Mouse (Mus musculus) ES-E14 (cell line): ENCODE data around the gene Pard3. TPM values are rescaled to one million over a fixed set of nuclear protein-coding genes. Genes with fewer than 3 reads are reported as not detected.

Experiments
- DNase-seq: peaks from one replicate; pipeline ENCODE4 v3.0.0-alpha.2; 2013; ENCODE audit warnings: low read depth, low spot score
- H3K27ac ChIP-seq: 2 replicates; pipeline ENCODE4 v1.5.1; 2012; ENCODE audit warnings: low read depth, mild to moderate bottlenecking, low read length, moderate library complexity, mixed read lengths; ENCODE audit not compliant: poor library complexity, insufficient read depth, severe bottlenecking
- H3K36me3 ChIP-seq: 2 replicates; pipeline ENCODE4 v1.6.1; 2012; ENCODE audit warnings: mild to moderate bottlenecking, low read length, moderate library complexity, mixed read lengths; ENCODE audit not compliant: control insufficient read depth, poor library complexity, insufficient read depth, severe bottlenecking
- H3K4me1 ChIP-seq, 2 experiments: fragments of 150-350 bp in 1 of 2; sonication (generic) in 1 of 2; 2 replicates each; pipeline ENCODE4 v1.6.1; 2012; ENCODE audit warnings: low read length in 2 of 2, mild to moderate bottlenecking in 1 of 2, mixed read lengths in 1 of 2; ENCODE audit not compliant: control insufficient read depth in 2 of 2, insufficient read depth in 2 of 2, poor library complexity in 1 of 2
- H3K4me3 ChIP-seq, 2 experiments: fragments of 150-350 bp in 1 of 2; sonication (generic) in 1 of 2; 2 replicates each; pipeline ENCODE4 v1.5.1; 2012; ENCODE audit warnings: low read length in 2 of 2, low read depth in 1 of 2, mild to moderate bottlenecking in 1 of 2, mixed read lengths in 1 of 2; ENCODE audit not compliant: insufficient read depth in 1 of 2, poor library complexity in 1 of 2, severe bottlenecking in 1 of 2
- H3K9ac ChIP-seq: 2 replicates; pipeline ENCODE4 v1.6.1; 2012; ENCODE audit warnings: low read depth, mild to moderate bottlenecking, low read length, mixed read lengths; ENCODE audit not compliant: poor library complexity, insufficient read depth, severe bottlenecking
- H3K9me3 ChIP-seq: fragments of 150-350 bp; sonication (generic); 2 replicates; pipeline ENCODE4 v1.6.1; 2012; ENCODE audit warnings: low read depth, mild to moderate bottlenecking, low read length; ENCODE audit not compliant: control insufficient read depth, insufficient read depth
- CHD2 ChIP-seq: IDR thresholded peaks from 2 replicates; pipeline ENCODE4 v1.6.1; 2014; ENCODE audit warnings: mild to moderate bottlenecking, low read depth, low read length, inconsistent platforms
- HCFC1 ChIP-seq: IDR thresholded peaks from 2 replicates; pipeline ENCODE4 v1.6.1; 2012; ENCODE audit warnings: low read length, inconsistent platforms, borderline replicate concordance; ENCODE audit not compliant: insufficient read depth
- MAFK ChIP-seq: IDR thresholded peaks from 2 replicates; pipeline ENCODE4 v1.6.1; 2014; ENCODE audit warnings: mild to moderate bottlenecking, low read depth, low read length, inconsistent platforms; ENCODE audit not compliant: insufficient read depth
- ZC3H11A ChIP-seq: IDR thresholded peaks from 2 replicates; pipeline ENCODE4 v1.6.1; 2012; ENCODE audit warnings: low read depth, mild to moderate bottlenecking, inconsistent platforms, low read length, borderline replicate concordance
- ZNF384 ChIP-seq: IDR thresholded peaks from 2 replicates; pipeline ENCODE4 v1.6.1; 2012; ENCODE audit warnings: low read depth, low read length, inconsistent platforms
- in situ Hi-C, 2 experiments: fragments of 600-800 bp; cut with MboI; formaldehyde crosslinking; loops; one replicate each; pipeline ENCODE4 v1.15.1; 2025; ENCODE audit warnings: low sequenced_read_pairs in 2 of 2, inconsistent platforms in 1 of 2; ENCODE audit not compliant: unreplicated experiment in 2 of 2
- total RNA-seq: library from RNA; depleted of rRNA; stranded (reverse); fragments of 300-350 nt; gene quantifications from 2 replicates; pipeline ENCODE4 v1.2.3, GENCODE M21; 2012

Gene Pard3
- total RNA-seq, 1 experiment, result 30.2 TPM

- no peak for DNase-seq
- no peak for TF ChIP-seq CHD2
- no peak for TF ChIP-seq MAFK
- TF ChIP-seq HCFC1, result no peak
- TF ChIP-seq ZNF384, result no peak
- no peak overlapping the region for H3K4me3 ChIP-seq
- no peaks in the 10 kb centered on the region for H3K9me3 ChIP-seq
- no peak overlapping the region for H3K27ac ChIP-seq
- peaks cover 0 to 4% of the 10 kb centered on the region in 2 experiments; a peak in 1 of 4 replicates for H3K4me1 ChIP-seq
- H3K9ac ChIP-seq, result no peak overlapping the region
- H3K36me3 ChIP-seq, result no peaks in the 10 kb centered on the region
- in situ Hi-C loops, result loop anchor here (5.0 to 10.0 kb wide), 2 partner anchors 157 to 160 kb away; no protein-coding TSS in a partner anchor
Measured at GRCm38 (mm10) chr8:127144562-127144961, 80.9 kb downstream of the Pard3 start.

- in situ Hi-C loops, result loop anchor here in 1 of 2 experiments (10.0 kb wide), 1 partner anchor 160 kb away; no protein-coding TSS in a partner anchor
- Histone ChIP-seq H3K36me3 (no peaks in the 10 kb centered on the region), H3K9ac (no peak overlapping the region), H3K4me1 (peaks cover 0 to 4% of the 10 kb centered on the region in 2 experiments; a peak in 1 of 4 replicates), H3K4me3 (no peak overlapping the region), H3K27ac (no peak overlapping the region), H3K9me3 (no peaks in the 10 kb centered on the region)
- TF ChIP-seq CHD2 (no peak), HCFC1 (no peak), MAFK (no peak), ZNF384 (no peak), ZC3H11A (no peak)
- DNase-seq, result no peak
Measured at GRCm38 (mm10) chr8:127145135-127145534, 81.4 kb downstream of the Pard3 start.

- no peak overlapping the region for H3K27ac ChIP-seq
Measured at GRCm38 (mm10) chr8:127146055-127146454, 82.4 kb downstream of the Pard3 start.

GRCm38 (mm10) chr8:127148821-127149220, 85.1 kb downstream of the Pard3 start:
- H3K36me3 ChIP-seq, result no peaks in the 10 kb centered on the region
- TF ChIP-seq ZC3H11A, result no peak
- no peak for TF ChIP-seq CHD2
- TF ChIP-seq ZNF384, result no peak
- no peak for TF ChIP-seq MAFK
- TF ChIP-seq HCFC1, result no peak
- H3K9ac ChIP-seq, result no peak overlapping the region
- no peak for DNase-seq
- no peak overlapping the region for H3K4me3 ChIP-seq
- no peaks in the 10 kb centered on the region for H3K9me3 ChIP-seq
- in situ Hi-C loops, result loop anchor here in 1 of 2 experiments (10.0 kb wide), 1 partner anchor 164 kb away; no protein-coding TSS in a partner anchor
- no peaks in the 10 kb centered on the region for H3K4me1 ChIP-seq
- no peak overlapping the region for H3K27ac ChIP-seq

More at GRCm38 (mm10) chr8:127146055-127146454, 82.4 kb downstream of the Pard3 start:
- Histone ChIP-seq H3K36me3 (no peaks in the 10 kb centered on the region), H3K9ac (no peak overlapping the region), H3K4me3 (no peak overlapping the region), H3K4me1 (peaks cover 0 to 4% of the 10 kb centered on the region in 2 experiments; a peak in 1 of 4 replicates), H3K9me3 (no peaks in the 10 kb centered on the region)
- DNase-seq, result no peak
- in situ Hi-C loops, result loop anchor here in 1 of 2 experiments (10.0 kb wide), 1 partner anchor 161 kb away; no protein-coding TSS in a partner anchor
- TF ChIP-seq CHD2 (no peak), ZNF384 (no peak), MAFK (no peak), HCFC1 (no peak), ZC3H11A (no peak)

- TF ChIP-seq ZC3H11A (no peak), HCFC1 (no peak), CHD2 (no peak), ZNF384 (no peak), MAFK (no peak)
- H3K9ac ChIP-seq, result no peak overlapping the region
- no peak overlapping the region for H3K27ac ChIP-seq
- H3K36me3 ChIP-seq, result no peaks in the 10 kb centered on the region
- H3K4me1 ChIP-seq, result no peaks in the 10 kb centered on the region
- DNase-seq, result no peak
- no peak overlapping the region for H3K4me3 ChIP-seq
- in situ Hi-C loops, result no loop called here
- no peaks in the 10 kb centered on the region for H3K9me3 ChIP-seq
Measured at GRCm38 (mm10) chr8:127150645-127151044, 87.0 kb downstream of the Pard3 start.
